Mouse (Mus musculus): ENCODE data around the gene Abtb1.

DNA sequence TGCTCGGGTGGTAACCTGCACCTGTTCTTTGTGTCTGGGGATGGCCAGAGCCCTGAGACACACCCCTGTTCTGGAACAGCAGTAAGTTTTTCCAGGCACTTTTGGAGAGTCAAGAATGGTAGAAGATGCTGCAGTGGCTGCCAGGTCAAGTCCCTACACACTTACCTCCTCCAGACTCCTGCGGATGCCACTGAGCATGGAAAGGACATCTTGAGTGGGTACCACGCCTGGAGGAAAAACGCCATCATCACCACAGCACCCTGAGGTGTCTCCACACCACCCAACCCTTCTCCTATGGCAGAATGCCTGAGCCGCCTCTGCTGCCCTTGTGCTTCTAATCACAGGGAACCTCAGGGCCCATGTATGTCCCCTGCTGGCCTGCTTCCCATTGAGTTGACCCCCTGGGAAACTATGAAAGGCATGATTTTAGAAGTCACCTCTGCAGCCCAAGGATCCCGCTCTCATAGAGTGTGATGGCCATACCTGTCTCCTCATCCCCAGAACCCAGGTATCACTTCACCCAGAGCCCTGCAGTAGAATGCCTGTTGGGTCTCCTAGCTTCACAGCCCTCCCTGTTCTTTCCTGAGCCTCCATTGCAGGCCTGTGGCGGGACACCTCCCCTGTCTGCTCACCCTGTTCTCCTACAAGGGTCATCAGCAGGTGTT is 3.2 kb upstream of the Abtb1 start:
- TF ChIP-seq CTCF (IDR thresholded peaks at IDR 0.05; ENCODE audit: low read depth) (no peak), EP300 (optimal IDR thresholded peaks at IDR 0.05) (no peak)
